Mouse (Mus musculus) erythroblast, adult 5-6 weeks (primary cell): ENCODE measurements around the gene 4933406M09Rik. TPM values are rescaled to one million over a fixed set of nuclear protein-coding genes. Genes with fewer than 3 reads are reported as not detected.

ENCODE experiments used
- ATAC-seq: replicated peaks from 2 replicates; pipeline ENCODE4 v1.8.0; 2016; ENCODE audit warnings: moderate number of reproducible peaks, mild to moderate bottlenecking, moderate TSS enrichment, inconsistent platforms; ENCODE audit not compliant: poor library complexity, low FRiP score, severe bottlenecking
- total RNA-seq, 2 experiments: library from RNA; stranded (forward) in 1 of 2; stranded (reverse) in 1 of 2; fragments of 150-400 nt in 1 of 2; fragments of 200-764, 138-1000 nt in 1 of 2; gene quantifications; 2 replicates each; pipeline versions ENCODE4 v1.2.3 to v1.2.4; 2015 to 2017; ENCODE audit warnings: low replicate concordance in 2 of 2

Gene 4933406M09Rik
- total RNA-seq, 2 experiments from 2014 or later: not detected

- ATAC-seq: no peak
Observed at GRCm38 (mm10) chr1:134419751-134420458, 34.2 kb downstream of the 4933406M09Rik start.

- ATAC-seq: peak; percentile 62
Observed at GRCm38 (mm10) chr1:134423911-134424310, 38.2 kb downstream of the 4933406M09Rik start.

- peak; percentile 92 for ATAC-seq
Observed at GRCm38 (mm10) chr1:134426289-134426688, 40.5 kb downstream of the 4933406M09Rik start.

- ATAC-seq: no peak
Observed at GRCm38 (mm10) chr1:134433002-134433401, 47.3 kb downstream of the 4933406M09Rik start.

- no peak for ATAC-seq
Observed at GRCm38 (mm10) chr1:134433473-134433872, 47.7 kb downstream of the 4933406M09Rik start.

- ATAC-seq: peak; percentile 85
Observed at GRCm38 (mm10) chr1:134435414-134435813, 49.7 kb downstream of the 4933406M09Rik start.

- no peak for ATAC-seq
Observed at GRCm38 (mm10) chr1:134440437-134440836, 54.7 kb downstream of the 4933406M09Rik start.

Other genes starting within 250 kb of the 4933406M09Rik start
- gene Chil1, start 203.8 kb upstream of the 4933406M09Rik start, total RNA-seq (2015; ENCODE audit: low replicate concordance): 71.3 and 98.6 TPM in 2 replicates
- gene Chil1, start 203.8 kb upstream of the 4933406M09Rik start, total RNA-seq (2017; ENCODE audit: low replicate concordance): 29.3 and 58.3 TPM in 2 replicates
- gene Mybph, start 192.5 kb upstream of the 4933406M09Rik start, total RNA-seq (2015; ENCODE audit: low replicate concordance): not detected in 2 replicates
- gene Mybph, start 192.5 kb upstream of the 4933406M09Rik start, total RNA-seq (2017; ENCODE audit: low replicate concordance): not detected in 2 replicates
- gene Adora1, start 150.5 kb upstream of the 4933406M09Rik start, total RNA-seq (2015; ENCODE audit: low replicate concordance): not detected in 2 replicates
- gene Adora1, start 150.5 kb upstream of the 4933406M09Rik start, total RNA-seq (2017; ENCODE audit: low replicate concordance): not detected in 2 replicates
- not detected in 2 replicates for gene Myog, start 96.0 kb upstream of the 4933406M09Rik start, total RNA-seq (2015; ENCODE audit: low replicate concordance)
- not detected in 2 replicates for gene Myog, start 96.0 kb upstream of the 4933406M09Rik start, total RNA-seq (2017; ENCODE audit: low replicate concordance)
- gene Ppfia4, start 53.0 kb upstream of the 4933406M09Rik start, total RNA-seq (2015; ENCODE audit: low replicate concordance): 2.1 and 4.2 TPM in 2 replicates
- gene Ppfia4, start 53.0 kb upstream of the 4933406M09Rik start, total RNA-seq (2017; ENCODE audit: low replicate concordance): 2.8 and 3.8 TPM in 2 replicates
- 38.2 and 40.5 TPM in 2 replicates for gene Tmem183a, start 24.0 kb upstream of the 4933406M09Rik start, total RNA-seq (2015; ENCODE audit: low replicate concordance)
- 54.1 and 54.4 TPM in 2 replicates for gene Tmem183a, start 24.0 kb upstream of the 4933406M09Rik start, total RNA-seq (2017; ENCODE audit: low replicate concordance)
- gene Cyb5r1, start 19.6 kb downstream of the 4933406M09Rik start, total RNA-seq (2015; ENCODE audit: low replicate concordance): 31.8 and 39.6 TPM in 2 replicates
- gene Cyb5r1, start 19.6 kb downstream of the 4933406M09Rik start, total RNA-seq (2017; ENCODE audit: low replicate concordance): 26.8 and 53.9 TPM in 2 replicates
- 432 and 436 TPM in 2 replicates for gene Adipor1, start 29.4 kb downstream of the 4933406M09Rik start, total RNA-seq (2015; ENCODE audit: low replicate concordance)
- gene Adipor1, start 29.4 kb downstream of the 4933406M09Rik start, total RNA-seq (2017; ENCODE audit: low replicate concordance): 440 and 446 TPM in 2 replicates
- gene Klhl12, start 69.6 kb downstream of the 4933406M09Rik start, total RNA-seq (2015; ENCODE audit: low replicate concordance): 226 and 242 TPM in 2 replicates
- 369 and 410 TPM in 2 replicates for gene Klhl12, start 69.6 kb downstream of the 4933406M09Rik start, total RNA-seq (2017; ENCODE audit: low replicate concordance)
- 5.6 and 9.2 TPM in 2 replicates for gene Rabif, start 108.7 kb downstream of the 4933406M09Rik start, total RNA-seq (2015; ENCODE audit: low replicate concordance)
- gene Rabif, start 108.7 kb downstream of the 4933406M09Rik start, total RNA-seq (2017; ENCODE audit: low replicate concordance): 7.2 and 8.2 TPM in 2 replicates
- gene Mgat4e, start 163.7 kb downstream of the 4933406M09Rik start, total RNA-seq (2015; ENCODE audit: low replicate concordance): not detected in 2 replicates
- gene Mgat4e, start 163.7 kb downstream of the 4933406M09Rik start, total RNA-seq (2017; ENCODE audit: low replicate concordance): not detected in 2 replicates
- 15.9 and 16.3 TPM in 2 replicates for gene Kdm5b, start 174.2 kb downstream of the 4933406M09Rik start, total RNA-seq (2015; ENCODE audit: low replicate concordance)
- gene Kdm5b, start 174.2 kb downstream of the 4933406M09Rik start, total RNA-seq (2017; ENCODE audit: low replicate concordance): 24.3 and 25.0 TPM in 2 replicates